Mouse (Mus musculus) CH12.LX (cell line): ENCODE measurements at regions not wholly inside any gene's neighbourhood (a gene's known extent, or its start where the extent isn't known, plus 50 kb on each side); places are given as distances from the start of the nearest gene placed in this dataset.

Experiments
- DNase-seq: peaks from one replicate; pipeline ENCODE4 v3.0.0-alpha.2; 2013; ENCODE audit errors: extremely low read depth
- H3K27ac ChIP-seq: 2 replicates; pipeline ENCODE4 v1.5.1; 2012; ENCODE audit warnings: low read depth, mild to moderate bottlenecking, control low read depth, moderate library complexity; ENCODE audit not compliant: insufficient read depth
- H3K27me3 ChIP-seq: replicated peaks from 2 replicates; pipeline ENCODE3; 2012; ENCODE audit warnings: inconsistent platforms
- H3K36me3 ChIP-seq, 2 experiments: replicated peaks in 1 of 2; 2 replicates each; pipeline versions ENCODE3 to v1.6.1; 2012; ENCODE audit warnings: inconsistent platforms in 1 of 2, low read length in 1 of 2, mild to moderate bottlenecking in 1 of 2, mixed read lengths in 1 of 2, moderate library complexity in 1 of 2; ENCODE audit not compliant: control insufficient read depth in 1 of 2, insufficient read depth in 1 of 2
- H3K4me1 ChIP-seq, 2 experiments: 2 replicates each; pipeline ENCODE4 v1.6.1; 2012; ENCODE audit warnings: inconsistent platforms in 1 of 2, moderate library complexity in 1 of 2; ENCODE audit not compliant: insufficient read depth in 2 of 2, control insufficient read depth in 1 of 2
- H3K4me2 ChIP-seq: 2 replicates; pipeline ENCODE4 v1.6.1; 2012; ENCODE audit warnings: low read depth, mild to moderate bottlenecking, control low read depth; ENCODE audit not compliant: poor library complexity, insufficient read depth, severe bottlenecking
- H3K4me3 ChIP-seq, 3 experiments: fragments of 150-350 bp in 1 of 3; sonication (generic) in 1 of 3; replicated peaks in 1 of 3; 2 replicates each; pipeline versions ENCODE3 to v1.5.1; 2011 to 2012; ENCODE audit warnings: low read depth in 2 of 3, low read length in 2 of 3, mild to moderate bottlenecking in 2 of 3, moderate library complexity in 2 of 3, control low read depth in 1 of 3, improper control_type of control experiment in 1 of 3, inconsistent platforms in 1 of 3, mixed read lengths in 1 of 3; ENCODE audit not compliant: poor library complexity in 1 of 3
- H3K79me2 ChIP-seq: replicated peaks from 2 replicates; pipeline ENCODE4 v1.6.1; 2012; ENCODE audit warnings: mild to moderate bottlenecking, moderate library complexity; ENCODE audit not compliant: control insufficient read depth, poor library complexity, insufficient read depth, severe bottlenecking; ENCODE audit errors: extremely low read depth
- H3K9ac ChIP-seq: 2 replicates; pipeline ENCODE4 v1.6.1; 2012; ENCODE audit warnings: low read depth, mild to moderate bottlenecking, control low read depth, moderate library complexity; ENCODE audit not compliant: insufficient read depth
- H3K9me3 ChIP-seq: replicated peaks from 2 replicates; pipeline ENCODE3; 2012; ENCODE audit warnings: low read length, inconsistent platforms, mixed read lengths
- CHD1 ChIP-seq: IDR thresholded peaks from 2 replicates; pipeline ENCODE4 v1.6.1; 2012; ENCODE audit warnings: low read depth, low read length, improper control_type of control experiment, inconsistent platforms
- E2F4 ChIP-seq: IDR thresholded peaks from 2 replicates; pipeline ENCODE4 v1.6.1; 2011; ENCODE audit warnings: low read depth, low read length, improper control_type of control experiment; ENCODE audit not compliant: insufficient replicate concordance
- ELF1 ChIP-seq: IDR thresholded peaks from 2 replicates; pipeline ENCODE4 v1.6.1; 2014; ENCODE audit warnings: low read depth, mild to moderate bottlenecking, inconsistent platforms, low read length, improper control_type of control experiment
- JUND ChIP-seq: conservative IDR thresholded peaks from 2 replicates; pipeline ENCODE4 v1.6.1; 2011; ENCODE audit warnings: low read depth, low read length, improper control_type of control experiment
- KAT2A ChIP-seq: IDR thresholded peaks from 2 replicates; pipeline ENCODE4 v1.6.1; 2012; ENCODE audit warnings: low read length, improper control_type of control experiment, inconsistent platforms; ENCODE audit not compliant: insufficient replicate concordance
- MEF2A ChIP-seq: IDR thresholded peaks from 2 replicates; pipeline ENCODE4 v1.6.1; 2014; ENCODE audit warnings: low read depth, mild to moderate bottlenecking, inconsistent platforms, low read length, improper control_type of control experiment, borderline replicate concordance
- NRF1 ChIP-seq: IDR thresholded peaks from 2 replicates; pipeline ENCODE4 v1.6.1; 2014; ENCODE audit warnings: low read depth, mild to moderate bottlenecking, inconsistent platforms, low read length, improper control_type of control experiment, moderate library complexity
- POLR2A ChIP-seq: IDR thresholded peaks from 2 replicates; pipeline ENCODE4 v1.6.1; 2011; ENCODE audit warnings: low read depth, mild to moderate bottlenecking, improper control_type of control experiment, low read length
- RCOR1 ChIP-seq: conservative IDR thresholded peaks from 2 replicates; pipeline ENCODE4 v1.6.1; 2012; ENCODE audit warnings: low read depth, mild to moderate bottlenecking, inconsistent platforms, low read length, improper control_type of control experiment
- SMC3 ChIP-seq: IDR thresholded peaks from 2 replicates; pipeline ENCODE4 v1.6.1; 2011; ENCODE audit warnings: low read depth, low read length, improper control_type of control experiment
- TBP ChIP-seq: conservative IDR thresholded peaks from 2 replicates; pipeline ENCODE4 v1.6.1; 2011; ENCODE audit warnings: low read depth, low read length, improper control_type of control experiment
- TCF12 ChIP-seq: IDR thresholded peaks from 2 replicates; pipeline ENCODE4 v1.6.1; 2014; ENCODE audit warnings: low read depth, mild to moderate bottlenecking, inconsistent platforms, low read length, improper control_type of control experiment
- UBTF ChIP-seq: IDR thresholded peaks from 2 replicates; pipeline ENCODE4 v1.6.1; 2012; ENCODE audit warnings: low read depth, mild to moderate bottlenecking, inconsistent platforms, low read length, improper control_type of control experiment, moderate library complexity
- USF1 ChIP-seq: IDR thresholded peaks from 2 replicates; pipeline ENCODE4 v1.6.1; 2014; ENCODE audit warnings: low read depth, mild to moderate bottlenecking, inconsistent platforms, low read length, improper control_type of control experiment
- ZC3H11A ChIP-seq: IDR thresholded peaks from 2 replicates; pipeline ENCODE4 v1.6.1; 2012; ENCODE audit warnings: low read depth, mild to moderate bottlenecking, inconsistent platforms, low read length, improper control_type of control experiment
- ZKSCAN1 ChIP-seq: IDR thresholded peaks from 2 replicates; pipeline ENCODE4 v1.6.1; 2012; ENCODE audit warnings: low read depth, inconsistent platforms, low read length, improper control_type of control experiment, borderline replicate concordance
- ZMIZ1 ChIP-seq: IDR thresholded peaks from 2 replicates; pipeline ENCODE4 v1.6.1; 2012; ENCODE audit warnings: low read depth, mild to moderate bottlenecking, inconsistent platforms, low read length, improper control_type of control experiment
- ZNF384 ChIP-seq: IDR thresholded peaks from 2 replicates; pipeline ENCODE4 v1.6.1; 2012; ENCODE audit warnings: low read depth, low read length, improper control_type of control experiment, inconsistent platforms
- dilution Hi-C: fragments of 300-500 bp; cut with MboI; formaldehyde crosslinking; loops from 2 replicates; pipeline ENCODE4 v1.14.3; 2020; ENCODE audit warnings: low sequenced_read_pairs; ENCODE audit not compliant: extremely low pct_unique_long_range_greater_than_20kb, extremely low pct_ligation_motif_present
- in situ Hi-C: fragments of 300-500 bp; cut with MboI; formaldehyde crosslinking; loops from 3 replicates; pipeline ENCODE4 v1.14.3; 2019; ENCODE audit warnings: low sequenced_read_pairs, low pct_ligation_motif_present, low pct_unique_long_range_greater_than_20kb, mixed read lengths

DNA sequence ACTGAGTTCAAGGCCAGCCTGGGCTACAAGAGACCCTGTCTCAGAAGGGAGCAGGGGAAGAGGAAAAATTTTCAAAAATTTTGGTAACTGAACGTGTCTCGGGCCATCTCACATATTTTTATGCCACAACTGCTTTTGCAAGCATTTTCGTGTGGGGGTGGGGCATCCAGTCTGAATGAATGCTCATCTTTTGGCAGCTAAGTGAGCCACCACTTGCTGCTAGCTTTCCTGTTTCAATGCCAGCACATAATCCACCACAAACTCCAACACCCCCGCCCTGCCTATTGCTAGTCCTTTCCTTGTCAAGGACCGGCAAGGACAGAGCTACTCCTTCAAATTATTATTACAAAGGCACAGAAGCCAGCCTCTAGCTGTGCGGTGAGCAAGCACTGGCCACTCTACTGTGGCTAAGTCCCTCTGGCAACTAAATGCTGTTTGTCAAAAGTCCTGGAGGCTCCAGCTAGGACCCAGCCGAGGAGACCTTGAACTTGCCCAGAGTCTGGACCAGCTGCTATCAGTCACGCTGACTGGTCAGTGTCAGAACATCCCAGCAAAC lies 148.0 kb downstream of the 2410131K14Rik start:
- Histone ChIP-seq H3K4me1 (no peaks in the 10 kb centered on the region), H3K79me2 (no peaks in the 10 kb centered on the region), H3K9ac (no peak overlapping the region), H3K36me3 (peaks cover 0 to 1% of the 10 kb centered on the region in 2 experiments), H3K27me3 (no peaks in the 10 kb centered on the region), H3K4me3 (no peak overlapping the region), H3K4me2 (no peak overlapping the region), H3K9me3 (peaks cover 25% of the 10 kb centered on the region), H3K27ac (no peak overlapping the region)
- DNase-seq, result no peak
- dilution Hi-C loops (no loop called here), in situ Hi-C loops (no loop called here)
- TF ChIP-seq ZC3H11A (no peak), ZKSCAN1 (no peak), TBP (no peak), POLR2A (no peak), NRF1 (no peak), USF1 (no peak), ZMIZ1 (no peak), KAT2A (no peak)

DNA sequence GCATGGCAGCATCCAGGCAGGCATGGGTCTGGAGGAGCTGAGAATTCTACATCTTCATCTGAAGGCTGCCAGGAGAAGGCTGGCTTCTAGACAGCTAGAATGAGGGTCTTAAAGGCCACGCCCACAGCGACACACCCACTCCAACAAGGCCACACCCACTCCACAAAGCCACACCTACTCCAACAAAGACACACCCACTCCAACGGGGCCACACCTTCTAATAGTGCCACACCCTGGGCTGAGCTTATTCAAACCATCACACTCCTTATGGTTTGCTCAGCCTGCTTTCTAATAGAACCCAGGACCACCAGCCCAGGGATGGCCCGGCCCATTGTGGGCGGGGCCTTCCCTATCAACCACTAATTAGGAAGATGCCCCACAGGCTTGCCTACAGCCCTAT lies 149.0 kb downstream of the 2410131K14Rik start:
- Histone ChIP-seq H3K27ac (no peak overlapping the region), H3K9me3 (peaks cover 23% of the 10 kb centered on the region), H3K27me3 (no peaks in the 10 kb centered on the region), H3K9ac (no peak overlapping the region), H3K4me3 (no peak overlapping the region), H3K4me2 (no peak overlapping the region), H3K4me1 (no peaks in the 10 kb centered on the region), H3K79me2 (no peaks in the 10 kb centered on the region), H3K36me3 (peaks cover 0 to 1% of the 10 kb centered on the region in 2 experiments)
- DNase-seq, result no peak
- in situ Hi-C loops (no loop called here), dilution Hi-C loops (no loop called here)
- TF ChIP-seq UBTF (no peak), ZKSCAN1 (no peak)

DNA sequence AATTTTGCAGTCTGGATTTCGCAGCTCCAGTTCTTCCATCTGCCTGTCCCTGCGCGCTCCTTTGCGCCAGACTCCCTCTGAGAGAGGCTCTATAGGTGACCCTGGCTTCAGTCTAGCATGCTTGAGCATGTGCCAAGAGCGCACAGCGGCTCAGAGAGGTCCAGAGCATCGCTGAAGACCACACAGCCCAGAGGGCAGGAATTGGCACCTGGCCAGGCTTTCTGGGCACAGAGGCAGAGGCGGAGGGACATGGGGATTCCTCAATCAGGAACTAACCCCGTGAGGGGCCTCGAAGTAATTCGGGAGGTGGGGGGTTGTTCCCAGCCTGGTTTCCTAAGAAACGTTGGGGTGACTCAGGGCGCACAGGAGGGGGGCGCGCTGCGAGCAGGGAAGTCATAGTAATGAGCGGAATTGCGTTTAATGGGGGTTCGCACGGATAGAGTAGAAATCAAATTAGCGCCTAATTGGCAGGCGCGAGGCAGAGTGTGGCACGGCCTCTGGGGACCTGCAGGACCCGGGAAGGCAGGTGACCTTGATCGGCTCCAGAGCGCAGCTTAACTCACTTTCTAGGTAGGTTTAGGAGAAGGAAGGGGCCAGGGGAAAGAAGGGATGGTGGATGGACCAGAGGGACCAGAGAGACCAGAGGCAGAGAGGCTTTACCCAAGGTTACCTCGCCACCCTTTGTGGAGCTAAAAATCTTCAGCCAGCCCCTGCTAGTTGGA lies 151.1 kb downstream of the 2410131K14Rik start:
- Histone ChIP-seq H3K79me2 (no peaks in the 10 kb centered on the region), H3K27me3 (no peaks in the 10 kb centered on the region)
- DNase-seq, result no peak
- TF ChIP-seq NRF1, result no peak
- TF ChIP-seq JUND, result no peak
- no peak for TF ChIP-seq CHD1
- no peak for TF ChIP-seq E2F4
- no peak for TF ChIP-seq SMC3
- no peak for TF ChIP-seq ZMIZ1
- TF ChIP-seq RCOR1, result no peak
- TF ChIP-seq MEF2A, result no peak
- no peak for TF ChIP-seq ZNF384
- no peak for TF ChIP-seq TCF12
- TF ChIP-seq ZC3H11A, result no peak
- no peak for TF ChIP-seq ELF1
- no peak for TF ChIP-seq USF1
- TF ChIP-seq, all 38 proteins: peak for 0
- no peak overlapping the region for H3K9ac ChIP-seq
- no peak overlapping the region for H3K4me3 ChIP-seq
- peaks cover 0 to 3% of the 10 kb centered on the region in 2 experiments for H3K36me3 ChIP-seq
- in situ Hi-C loops, result no loop called here
- H3K4me1 ChIP-seq, result no peaks in the 10 kb centered on the region
- no peak overlapping the region for H3K27ac ChIP-seq
- H3K4me2 ChIP-seq, result no peak overlapping the region
- dilution Hi-C loops, result no loop called here
- H3K9me3 ChIP-seq, result peaks cover 3% of the 10 kb centered on the region
